Mouse (Mus musculus): ENCODE results near the gene Palld. TPM values are rescaled to one million over a fixed set of nuclear protein-coding genes. Genes with fewer than 3 reads are reported as not detected.

Gene Palld
- polyA plus RNA-seq, 1 experiment, result 2.7 TPM

DNA sequence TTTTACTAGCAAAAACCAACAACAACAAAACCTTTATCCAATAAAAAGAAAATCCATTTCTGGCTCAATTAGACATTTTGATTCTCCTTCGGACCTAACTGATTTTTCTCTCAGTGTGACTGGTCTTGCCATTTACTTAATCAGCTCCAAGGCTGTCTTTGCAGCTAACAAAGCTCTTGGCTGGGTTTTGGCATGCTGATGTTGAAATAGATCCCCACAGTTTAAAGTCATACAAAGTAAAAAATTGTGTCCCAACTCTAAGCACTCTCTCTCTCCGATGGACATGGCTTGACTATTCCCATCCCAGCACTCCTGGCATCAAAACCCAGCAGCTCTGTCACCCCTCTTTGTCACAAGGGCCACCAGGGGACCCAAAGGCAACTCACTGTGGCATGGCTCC is 190.1 kb downstream of the Palld start:
- Histone ChIP-seq H3K4me3 (replicated peaks) (no peak overlapping the region), H3K9me3 (no peaks in the 10 kb centered on the region), H3K27me3 (replicated peaks) (no peaks in the 10 kb centered on the region), H3K4me1 (no peaks in the 10 kb centered on the region), H3K36me3 (replicated peaks; ENCODE audit: low read length) (no peaks in the 10 kb centered on the region)
- TF ChIP-seq FLI1 (IDR thresholded peaks at IDR 0.05; ENCODE audit: low read length) (no peak), GATA1 (IDR thresholded peaks at IDR 0.05; ENCODE audit: borderline replicate concordance, low read length) (no peak)

DNA sequence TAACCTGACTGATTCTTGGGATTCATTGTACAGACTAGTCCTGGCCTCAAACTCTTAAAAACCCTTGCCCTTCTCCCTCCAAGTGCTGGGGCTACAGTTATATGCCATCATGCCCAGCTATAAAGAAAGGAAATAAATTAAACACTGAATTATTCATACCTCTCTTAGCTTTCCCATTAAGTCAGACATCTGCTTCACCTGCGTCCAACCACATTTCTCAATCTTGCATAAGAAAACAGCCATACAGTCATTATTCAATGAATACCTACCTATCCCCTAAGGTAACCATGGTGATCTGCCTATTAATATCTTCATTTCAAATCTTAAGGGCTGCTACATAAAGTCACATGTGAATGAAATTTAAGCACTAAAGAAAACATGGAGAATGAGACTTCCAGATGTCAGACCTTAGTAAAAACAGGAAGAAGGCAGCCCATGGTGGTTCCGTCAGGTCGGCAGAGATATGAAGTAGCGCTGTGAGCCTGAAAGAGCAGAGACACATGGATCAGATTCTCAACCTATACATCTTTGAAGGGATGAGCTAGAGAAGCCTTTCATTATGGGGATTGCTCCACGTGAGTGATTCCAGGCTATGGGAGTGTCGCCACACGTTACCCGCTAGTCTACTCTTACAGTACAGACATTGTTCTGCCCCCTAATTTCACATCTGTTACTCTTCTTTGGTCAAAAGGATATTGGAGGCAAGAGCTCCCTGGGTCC is 193.7 kb downstream of the Palld start:
- TF ChIP-seq GATA1 (IDR thresholded peaks at IDR 0.05; ENCODE audit: borderline replicate concordance, low read length) (no peak), FLI1 (IDR thresholded peaks at IDR 0.05; ENCODE audit: low read length) (no peak)
- no peaks in the 10 kb centered on the region for H3K4me1 ChIP-seq

DNA sequence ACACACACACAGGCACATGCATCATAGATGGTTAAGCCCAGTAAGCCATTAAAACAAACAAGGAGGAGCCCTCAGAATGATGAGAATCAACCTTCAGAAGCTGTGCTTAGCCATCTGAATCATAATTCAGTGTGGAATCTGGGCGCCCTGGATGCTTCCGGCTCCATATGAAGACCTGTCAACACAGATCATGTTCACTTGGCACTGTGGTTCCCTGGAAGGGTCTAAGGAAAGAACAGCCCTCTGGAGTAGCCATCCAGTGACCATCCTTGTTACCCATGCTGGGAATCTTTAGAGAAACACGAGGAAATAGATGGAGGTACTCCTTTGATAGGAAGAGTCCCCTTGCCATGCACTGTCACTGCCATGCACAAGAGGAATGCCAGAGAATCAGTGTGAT is 197.0 kb downstream of the Palld start:
- H3K36me3 ChIP-seq (replicated peaks; ENCODE audit: low read length), result no peaks in the 10 kb centered on the region
- no peak overlapping the region for H3K4me3 ChIP-seq (replicated peaks)
- no peaks in the 10 kb centered on the region for H3K27me3 ChIP-seq (replicated peaks)
- 0 out of 2 replicates have a peak, but pooled peaks cover 2% of the 10 kb centered on the region for H3K9me3 ChIP-seq
- TF ChIP-seq GATA1 (IDR thresholded peaks at IDR 0.05; ENCODE audit: borderline replicate concordance, low read length) (no peak), FLI1 (IDR thresholded peaks at IDR 0.05; ENCODE audit: low read length) (no peak)
- H3K4me1 ChIP-seq, result no peaks in the 10 kb centered on the region

More for the DNA sequence above, 193.7 kb downstream of the Palld start:
- no peak overlapping the region for H3K4me3 ChIP-seq (replicated peaks)
- no peaks in the 10 kb centered on the region for H3K36me3 ChIP-seq (replicated peaks; ENCODE audit: low read length)
- no peaks in the 10 kb centered on the region for H3K27me3 ChIP-seq (replicated peaks)
- no peaks in the 10 kb centered on the region for H3K9me3 ChIP-seq

DNA sequence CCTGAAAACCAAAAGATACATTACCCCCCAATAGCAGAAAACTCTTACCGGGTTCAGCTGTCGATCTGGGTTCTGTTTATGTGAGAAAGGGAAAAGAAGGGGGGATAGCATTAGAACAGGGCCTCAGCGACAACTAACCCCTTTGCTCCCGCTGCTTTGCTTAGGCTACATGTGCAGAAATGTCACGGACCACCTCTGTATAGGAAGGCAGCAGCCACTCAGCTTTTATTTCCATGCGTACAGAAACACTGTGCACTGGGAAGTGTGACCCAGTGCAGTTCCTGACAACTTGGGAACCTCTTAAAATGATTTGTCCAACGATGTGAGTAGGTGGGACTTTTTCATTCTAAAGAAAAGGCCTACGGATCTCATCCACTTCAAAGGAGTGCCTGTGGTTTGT is 200.4 kb downstream of the Palld start:
- Histone ChIP-seq H3K4me3 (replicated peaks) (no peak overlapping the region), H3K9me3 (0 out of 2 replicates have a peak, but pooled peaks cover 4% of the 10 kb centered on the region), H3K36me3 (replicated peaks; ENCODE audit: low read length) (no peaks in the 10 kb centered on the region), H3K27me3 (replicated peaks) (no peaks in the 10 kb centered on the region), H3K4me1 (no peaks in the 10 kb centered on the region)
- TF ChIP-seq FLI1 (IDR thresholded peaks at IDR 0.05; ENCODE audit: low read length) (no peak), GATA1 (IDR thresholded peaks at IDR 0.05; ENCODE audit: borderline replicate concordance, low read length) (no peak)

DNA sequence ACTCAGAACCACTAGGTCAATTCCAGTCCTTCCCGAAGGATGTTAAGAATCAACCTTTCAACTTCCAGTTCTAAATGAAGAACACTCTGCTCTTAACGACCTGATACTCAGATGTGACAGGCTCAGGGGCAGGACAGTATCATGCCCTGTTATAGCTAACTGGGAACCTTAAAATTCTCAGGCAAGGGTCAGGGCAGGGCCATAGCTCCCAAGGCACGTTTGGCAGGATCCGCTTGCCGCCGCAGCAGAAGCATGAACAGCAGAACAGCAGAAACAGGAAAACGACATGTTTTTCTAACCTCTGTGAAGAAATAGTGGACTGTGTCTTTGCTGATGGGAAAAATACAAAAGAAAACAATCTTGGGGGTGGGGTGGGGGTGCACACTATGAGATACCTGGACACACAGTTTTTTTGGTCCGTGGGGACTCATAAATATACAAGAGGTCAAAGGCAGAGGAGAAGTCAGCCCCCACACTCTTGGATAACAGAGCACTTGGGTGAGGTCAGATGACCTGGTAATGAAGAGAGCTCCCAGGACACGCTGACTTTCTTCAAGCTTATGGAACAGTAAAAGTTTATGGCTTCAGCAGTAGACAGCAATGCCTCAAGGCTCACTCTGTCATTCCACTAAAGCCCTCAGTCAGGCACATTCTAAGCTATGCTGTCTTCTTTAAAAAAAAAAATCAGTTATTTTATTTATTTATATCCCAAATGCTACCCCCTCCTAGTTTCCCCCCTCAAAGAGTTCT is 201.4 kb downstream of the Palld start:
- no peak for TF ChIP-seq GATA1 (IDR thresholded peaks at IDR 0.05; ENCODE audit: borderline replicate concordance, low read length)
- no peak for TF ChIP-seq FLI1 (IDR thresholded peaks at IDR 0.05; ENCODE audit: low read length)
- no peaks in the 10 kb centered on the region for H3K27me3 ChIP-seq (replicated peaks)

DNA sequence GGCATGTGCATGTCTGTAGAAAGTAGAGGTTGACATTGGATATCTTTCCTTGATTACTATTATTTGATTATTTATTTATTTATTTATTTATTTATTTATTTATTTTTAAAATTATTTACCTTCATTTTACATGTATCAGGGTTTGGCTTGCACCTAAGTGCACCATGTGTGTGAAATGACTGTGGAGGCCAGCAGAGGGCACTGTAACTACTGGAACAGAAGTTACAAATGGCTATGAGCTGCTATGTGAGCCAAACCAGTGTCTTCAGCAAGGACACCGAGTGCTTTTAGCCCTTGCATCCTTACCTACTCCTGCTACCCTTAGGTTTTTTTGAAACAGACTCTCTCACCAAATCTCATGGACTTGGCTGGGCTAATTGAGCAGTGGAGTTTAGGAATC is 202.2 kb downstream of the Palld start:
- Histone ChIP-seq H3K4me1 (peaks cover 3% of the 10 kb centered on the region), H3K9me3 (0 out of 2 replicates have a peak, but pooled peaks cover 4% of the 10 kb centered on the region), H3K36me3 (replicated peaks; ENCODE audit: low read length) (no peaks in the 10 kb centered on the region), H3K4me3 (replicated peaks) (no peak overlapping the region), H3K27me3 (replicated peaks) (no peaks in the 10 kb centered on the region)
- TF ChIP-seq FLI1 (IDR thresholded peaks at IDR 0.05; ENCODE audit: low read length) (no peak), GATA1 (IDR thresholded peaks at IDR 0.05; ENCODE audit: borderline replicate concordance, low read length) (no peak)

More for the DNA sequence above, 201.4 kb downstream of the Palld start:
- Histone ChIP-seq H3K4me1 (no peaks in the 10 kb centered on the region), H3K9me3 (0 out of 2 replicates have a peak, but pooled peaks cover 4% of the 10 kb centered on the region), H3K4me3 (replicated peaks) (no peak overlapping the region), H3K36me3 (replicated peaks; ENCODE audit: low read length) (no peaks in the 10 kb centered on the region)

DNA sequence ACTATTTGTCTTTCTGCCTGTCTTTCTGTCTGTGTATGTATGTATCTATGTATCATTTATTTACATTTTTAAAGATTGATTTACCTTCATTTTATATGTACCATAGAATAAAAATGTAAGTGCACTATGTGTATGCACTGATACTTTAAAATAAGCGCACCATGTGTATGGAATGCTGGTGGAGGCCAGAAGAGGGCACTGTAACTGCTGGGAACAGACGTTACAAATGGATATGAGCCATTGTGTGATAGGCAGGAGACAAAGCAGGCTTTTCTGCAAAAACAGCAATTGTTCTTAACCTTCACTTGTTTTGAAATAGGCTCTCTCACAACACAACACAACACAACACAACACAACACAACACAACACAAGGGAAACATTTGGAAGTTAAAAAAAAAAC is 203.5 kb downstream of the Palld start:
- Histone ChIP-seq H3K36me3 (replicated peaks; ENCODE audit: low read length) (no peaks in the 10 kb centered on the region), H3K4me3 (replicated peaks) (no peak overlapping the region), H3K27me3 (replicated peaks) (no peaks in the 10 kb centered on the region), H3K4me1 (peaks cover 6% of the 10 kb centered on the region), H3K9me3 (0 out of 2 replicates have a peak, but pooled peaks cover 4% of the 10 kb centered on the region)
- TF ChIP-seq GATA1 (IDR thresholded peaks at IDR 0.05; ENCODE audit: borderline replicate concordance, low read length) (no peak), FLI1 (IDR thresholded peaks at IDR 0.05; ENCODE audit: low read length) (no peak)

DNA sequence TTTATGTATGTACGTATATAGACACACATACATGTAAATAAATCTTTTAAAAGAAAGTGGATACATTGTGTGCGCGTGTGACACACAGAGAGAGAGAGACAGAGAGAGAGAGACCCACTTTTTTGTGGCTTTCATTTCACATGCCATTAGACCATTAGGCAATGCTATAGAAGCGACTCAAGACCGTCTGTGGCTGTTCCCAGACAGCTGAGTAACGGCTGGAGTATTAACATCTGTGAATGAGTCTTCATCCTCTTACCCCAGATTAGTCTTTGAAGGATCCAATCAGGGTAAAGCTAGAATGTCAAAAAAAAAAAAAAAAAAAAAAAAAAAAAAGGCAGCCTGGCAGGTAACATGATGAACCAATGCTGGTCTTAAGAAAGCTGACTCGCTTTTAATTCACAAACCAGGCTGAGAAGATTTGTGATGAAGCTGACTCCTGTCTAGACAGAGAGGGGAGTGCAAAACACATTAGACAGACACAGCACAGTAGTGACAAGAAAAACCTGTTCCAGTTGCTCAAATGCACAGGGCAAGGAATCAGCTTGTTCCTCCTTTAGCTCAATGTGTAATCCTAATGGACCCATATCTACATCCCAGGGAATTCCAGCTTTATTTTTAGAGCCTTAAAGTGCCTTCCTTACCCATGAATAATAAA is 204.6 kb downstream of the Palld start:
- Histone ChIP-seq H3K9me3 (0 out of 2 replicates have a peak, but pooled peaks cover 4% of the 10 kb centered on the region), H3K27me3 (replicated peaks) (no peaks in the 10 kb centered on the region), H3K4me1 (peaks cover 6% of the 10 kb centered on the region), H3K36me3 (replicated peaks; ENCODE audit: low read length) (no peaks in the 10 kb centered on the region), H3K4me3 (replicated peaks) (no peak overlapping the region)
- TF ChIP-seq GATA1 (IDR thresholded peaks at IDR 0.05; ENCODE audit: borderline replicate concordance, low read length) (no peak), FLI1 (IDR thresholded peaks at IDR 0.05; ENCODE audit: low read length) (no peak)

DNA sequence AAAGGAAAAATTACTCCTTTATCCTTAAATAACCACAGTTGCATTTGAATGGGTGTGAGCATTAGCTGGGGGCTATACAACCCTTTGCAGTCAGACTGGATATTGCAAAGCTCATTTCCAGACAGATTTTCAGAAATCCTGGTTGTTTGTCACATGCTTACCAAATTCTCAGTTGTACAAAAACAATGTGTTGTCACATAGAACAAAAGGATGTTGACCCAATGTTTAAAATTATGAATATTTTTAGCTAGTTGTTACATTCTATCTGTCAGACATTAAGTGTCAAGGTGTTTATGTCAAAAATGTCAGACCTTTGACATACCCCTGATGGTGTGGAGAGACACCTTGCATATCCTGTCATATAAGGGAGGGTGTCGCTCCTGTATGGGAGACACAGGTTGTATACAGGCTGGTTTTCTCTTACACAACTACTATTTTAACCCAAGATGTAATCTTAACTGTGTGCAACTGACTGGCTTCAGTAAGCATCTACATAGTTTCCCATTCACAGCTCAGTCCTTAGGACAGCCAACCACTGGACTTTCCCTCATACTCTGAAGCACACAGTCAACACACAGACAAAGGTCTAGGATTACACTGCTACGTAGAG is 205.5 kb downstream of the Palld start:
- Histone ChIP-seq H3K9me3 (0 out of 2 replicates have a peak, but pooled peaks cover 4% of the 10 kb centered on the region), H3K36me3 (replicated peaks; ENCODE audit: low read length) (no peaks in the 10 kb centered on the region), H3K27me3 (replicated peaks) (peaks cover 1% of the 10 kb centered on the region), H3K4me1 (peaks cover 6% of the 10 kb centered on the region), H3K4me3 (replicated peaks) (no peak overlapping the region)
- no peak for TF ChIP-seq GATA1 (IDR thresholded peaks at IDR 0.05; ENCODE audit: borderline replicate concordance, low read length)
- TF ChIP-seq FLI1 (IDR thresholded peaks at IDR 0.05; ENCODE audit: low read length), result no peak
